Mouse (Mus musculus): ENCODE results near the gene Fancm. TPM values are rescaled to one million over a fixed set of nuclear protein-coding genes. Genes with fewer than 3 reads are reported as not detected.
A peak's percentile ranks its signal among the peaks of the same experiment; 100 is the strongest.

The Fancm gene
- polyA plus RNA-seq, 1 experiment, result 59.7 TPM

- Histone ChIP-seq H3K36me3 (ENCODE audit: control insufficient read depth, insufficient read depth, low read length, poor library complexity, severe bottlenecking) (peaks cover 31% of the 10 kb centered on the region), H3K9ac (ENCODE audit: low read depth, poor library complexity, severe bottlenecking) (peak overlapping the region; percentile 93), H3K9me3 (replicated peaks; ENCODE audit: control insufficient read depth, insufficient read depth, low read length, poor library complexity, severe bottlenecking) (no peaks in the 10 kb centered on the region), H3K27me3 (ENCODE audit: control insufficient read depth, insufficient read depth, low read length, poor library complexity, severe bottlenecking) (no peaks in the 10 kb centered on the region), H3K4me1 (ENCODE audit: control insufficient read depth, insufficient read depth, low read length) (peaks cover 2% of the 10 kb centered on the region), H3K4me3 (ENCODE audit: low read depth, low read length) (peak overlapping the region; percentile 98), H3K27ac (ENCODE audit: insufficient read depth, low read length) (no peak overlapping the region)
- TF ChIP-seq POLR2A (IDR thresholded peaks at IDR 0.05; ENCODE audit: insufficient read depth, low read length) (no peak), EP300 (IDR thresholded peaks at IDR 0.05; ENCODE audit: insufficient read depth, low read depth, low read length) (no peak), CTCF (IDR thresholded peaks at IDR 0.05; ENCODE audit: low read depth, low read length) (no peak)
Measured at GRCm38 (mm10) chr12:65072911-65073610, 2.3 kb upstream of the Fancm start.

DNA sequence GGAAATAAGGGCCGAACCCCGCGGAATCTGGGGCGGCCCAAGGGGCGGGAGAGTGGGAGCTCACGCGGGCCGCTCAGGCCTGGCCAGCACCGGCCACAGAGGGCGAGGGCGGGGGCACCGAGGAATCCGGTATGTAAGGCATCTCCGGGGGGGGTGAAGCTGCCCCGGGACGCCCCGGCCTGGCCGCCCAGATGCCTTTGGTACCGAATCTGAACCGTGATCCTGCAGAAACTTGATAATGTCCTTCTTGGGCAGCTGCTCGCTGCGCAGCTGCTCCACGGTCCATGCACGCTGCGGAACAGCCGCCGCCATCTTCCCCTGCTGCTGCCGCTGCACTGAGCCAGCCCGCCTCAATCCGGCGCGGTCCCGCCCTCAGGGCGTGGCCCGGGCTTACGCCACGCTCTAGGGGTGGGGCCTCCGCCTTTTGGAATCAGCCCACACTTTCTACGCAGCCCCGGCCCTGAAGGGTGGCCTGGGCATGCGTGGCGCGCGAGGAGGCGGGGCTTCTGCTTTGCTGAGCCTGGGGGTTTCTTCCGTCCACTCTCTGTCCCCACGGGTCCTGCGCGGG is 1.7 kb upstream of the Fancm start, which contains the start of gene Fkbp3:
Gene Fkbp3, minus strand, starts transcription at position 397 of the 568 bp plus-strand sequence.
- TF ChIP-seq POLR2A (IDR thresholded peaks at IDR 0.05; ENCODE audit: insufficient read depth, low read length), result peak; percentile 98
- no peak for TF ChIP-seq CTCF (IDR thresholded peaks at IDR 0.05; ENCODE audit: low read depth, low read length)
- TF ChIP-seq EP300 (IDR thresholded peaks at IDR 0.05; ENCODE audit: insufficient read depth, low read depth, low read length), result 0 out of 2 replicates have a peak, but pooled peaks have one; percentile 50
- peak within 1 kb of the TSS; percentile 98 for H3K4me3 ChIP-seq (ENCODE audit: low read depth, low read length)

GRCm38 (mm10) chr12:65074651-65075050 is 752 bp upstream of the Fancm start:
- H3K27me3 ChIP-seq (ENCODE audit: control insufficient read depth, insufficient read depth, low read length, poor library complexity, severe bottlenecking), result no peaks in the 10 kb centered on the region
- no peaks in the 10 kb centered on the region for H3K9me3 ChIP-seq (replicated peaks; ENCODE audit: control insufficient read depth, insufficient read depth, low read length, poor library complexity, severe bottlenecking)
- peaks cover 2% of the 10 kb centered on the region for H3K4me1 ChIP-seq (ENCODE audit: control insufficient read depth, insufficient read depth, low read length)
- no peak for TF ChIP-seq CTCF (IDR thresholded peaks at IDR 0.05; ENCODE audit: low read depth, low read length)
- TF ChIP-seq EP300 (IDR thresholded peaks at IDR 0.05; ENCODE audit: insufficient read depth, low read depth, low read length), result no peak
- no peak for TF ChIP-seq POLR2A (IDR thresholded peaks at IDR 0.05; ENCODE audit: insufficient read depth, low read length)
- H3K9ac ChIP-seq (ENCODE audit: low read depth, poor library complexity, severe bottlenecking), result peak overlapping the region; percentile 93
- H3K36me3 ChIP-seq (ENCODE audit: control insufficient read depth, insufficient read depth, low read length, poor library complexity, severe bottlenecking), result peaks cover 26% of the 10 kb centered on the region
- H3K4me3 ChIP-seq (ENCODE audit: low read depth, low read length), result no peak overlapping the region; the same call in 1 of the 2 replicates
- H3K27ac ChIP-seq (ENCODE audit: insufficient read depth, low read length), result no peak overlapping the region

More for the DNA sequence above, 1.7 kb upstream of the Fancm start, which contains the start of gene Fkbp3:
- H3K9me3 ChIP-seq (replicated peaks; ENCODE audit: control insufficient read depth, insufficient read depth, low read length, poor library complexity, severe bottlenecking), result no peaks in the 10 kb centered on the region
- peaks cover 27% of the 10 kb centered on the region for H3K36me3 ChIP-seq (ENCODE audit: control insufficient read depth, insufficient read depth, low read length, poor library complexity, severe bottlenecking)
- H3K27me3 ChIP-seq (ENCODE audit: control insufficient read depth, insufficient read depth, low read length, poor library complexity, severe bottlenecking), result no peaks in the 10 kb centered on the region
- H3K9ac ChIP-seq (ENCODE audit: low read depth, poor library complexity, severe bottlenecking), result peak within 1 kb of the TSS; percentile 93
- H3K27ac ChIP-seq (ENCODE audit: insufficient read depth, low read length), result no peak within 1 kb of the TSS
- H3K4me1 ChIP-seq (ENCODE audit: control insufficient read depth, insufficient read depth, low read length), result peaks cover 2% of the 10 kb centered on the region

- peak overlapping the region; percentile 86 for H3K4me3 ChIP-seq (ENCODE audit: low read depth, low read length)
- peaks cover 18% of the 10 kb centered on the region for H3K36me3 ChIP-seq (ENCODE audit: control insufficient read depth, insufficient read depth, low read length, poor library complexity, severe bottlenecking)
- H3K27me3 ChIP-seq (ENCODE audit: control insufficient read depth, insufficient read depth, low read length, poor library complexity, severe bottlenecking), result no peaks in the 10 kb centered on the region
- peak overlapping the region; percentile 93 for H3K9ac ChIP-seq (ENCODE audit: low read depth, poor library complexity, severe bottlenecking)
- H3K4me1 ChIP-seq (ENCODE audit: control insufficient read depth, insufficient read depth, low read length), result no peaks in the 10 kb centered on the region
- no peak overlapping the region for H3K27ac ChIP-seq (ENCODE audit: insufficient read depth, low read length)
- no peak for TF ChIP-seq POLR2A (IDR thresholded peaks at IDR 0.05; ENCODE audit: insufficient read depth, low read length)
- TF ChIP-seq CTCF (IDR thresholded peaks at IDR 0.05; ENCODE audit: low read depth, low read length), result no peak
- no peak for TF ChIP-seq EP300 (IDR thresholded peaks at IDR 0.05; ENCODE audit: insufficient read depth, low read depth, low read length)
- no peaks in the 10 kb centered on the region for H3K9me3 ChIP-seq (replicated peaks; ENCODE audit: control insufficient read depth, insufficient read depth, low read length, poor library complexity, severe bottlenecking)
Measured at GRCm38 (mm10) chr12:65075733-65076310, 419 bp downstream of the Fancm start.

DNA sequence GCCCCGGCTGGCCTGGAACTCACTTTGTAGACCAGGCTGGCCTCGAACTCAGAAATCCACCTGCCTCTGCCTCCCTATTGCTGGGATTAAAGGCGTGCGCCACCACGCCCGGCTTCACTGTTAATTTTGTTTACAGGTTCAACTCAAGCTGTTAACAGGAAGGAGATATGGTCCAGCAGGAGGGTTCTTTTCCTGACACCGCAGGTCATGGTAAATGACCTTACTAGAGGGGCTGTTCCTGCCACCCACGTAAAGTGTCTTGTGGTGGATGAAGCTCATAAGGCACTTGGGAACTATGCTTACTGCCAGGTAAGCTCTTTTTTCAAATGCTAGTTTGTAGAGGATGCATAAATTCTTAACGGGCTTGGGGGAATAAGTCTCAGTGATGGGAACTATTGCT is 1.5 kb downstream of the Fancm start:
- TF ChIP-seq POLR2A (IDR thresholded peaks at IDR 0.05; ENCODE audit: insufficient read depth, low read length), result no peak
- TF ChIP-seq EP300 (IDR thresholded peaks at IDR 0.05; ENCODE audit: insufficient read depth, low read depth, low read length), result no peak
- TF ChIP-seq CTCF (IDR thresholded peaks at IDR 0.05; ENCODE audit: low read depth, low read length), result no peak
- Histone ChIP-seq H3K27me3 (ENCODE audit: control insufficient read depth, insufficient read depth, low read length, poor library complexity, severe bottlenecking) (no peaks in the 10 kb centered on the region), H3K36me3 (ENCODE audit: control insufficient read depth, insufficient read depth, low read length, poor library complexity, severe bottlenecking) (peaks cover 10% of the 10 kb centered on the region; the same call in 1 of the 2 replicates), H3K27ac (ENCODE audit: insufficient read depth, low read length) (no peak overlapping the region), H3K4me3 (ENCODE audit: low read depth, low read length) (peak overlapping the region; percentile 46), H3K4me1 (ENCODE audit: control insufficient read depth, insufficient read depth, low read length) (no peaks in the 10 kb centered on the region), H3K9me3 (replicated peaks; ENCODE audit: control insufficient read depth, insufficient read depth, low read length, poor library complexity, severe bottlenecking) (no peaks in the 10 kb centered on the region), H3K9ac (ENCODE audit: low read depth, poor library complexity, severe bottlenecking) (peak overlapping the region; percentile 93)
